Mouse (Mus musculus): ENCODE measurements around the gene 4930518I15Rik.
"Not testable (repeated sequence)": the region's sequence is repeated elsewhere in the genome, so short reads cannot be mapped to it uniquely, and the experiment has no call there.

The 4930518I15Rik gene

DNA sequence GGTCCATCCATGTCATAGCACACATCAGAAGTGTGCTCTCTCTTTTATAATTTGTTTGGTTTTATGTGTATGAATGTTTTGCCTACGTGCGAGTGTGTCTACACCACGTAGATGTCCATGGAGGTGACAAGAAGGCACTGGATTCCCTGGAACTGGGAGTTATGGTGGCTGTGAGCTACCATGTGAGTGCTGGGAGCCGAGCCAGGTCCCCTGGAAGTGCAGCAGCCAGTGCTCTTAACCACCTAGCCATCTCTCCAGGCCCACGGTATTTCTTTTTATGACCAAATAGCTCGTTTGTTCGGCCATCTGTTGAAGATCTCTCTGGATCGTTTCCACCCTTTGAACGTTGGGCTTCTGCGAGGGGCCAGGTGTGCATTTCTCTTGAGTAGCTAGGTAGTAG lies 14.4 kb downstream of the 4930518I15Rik start:
- DNase-seq (ENCODE audit: extremely low spot score): no peak

DNA sequence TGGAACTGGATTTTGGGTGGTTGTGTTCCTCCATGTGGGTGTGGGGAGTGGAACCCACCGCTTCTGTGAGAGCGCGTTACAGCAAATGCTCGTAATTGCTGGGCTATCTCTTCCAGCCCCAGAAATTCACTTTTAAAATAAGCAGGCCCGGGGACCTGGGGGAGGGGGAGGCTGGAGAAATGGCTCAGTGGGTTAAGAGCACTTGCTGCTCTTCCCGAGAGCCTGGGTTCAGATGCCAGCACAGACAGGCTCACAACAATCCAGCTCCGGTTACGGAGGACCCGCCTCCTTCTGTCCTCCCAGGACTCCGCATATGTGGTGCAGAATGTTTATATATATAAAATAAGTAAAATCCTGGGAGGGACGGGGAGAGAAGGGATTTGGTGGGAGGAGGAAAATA lies 15.0 kb downstream of the 4930518I15Rik start:
- DNase-seq (ENCODE audit: extremely low spot score): peak; percentile 36

DNA sequence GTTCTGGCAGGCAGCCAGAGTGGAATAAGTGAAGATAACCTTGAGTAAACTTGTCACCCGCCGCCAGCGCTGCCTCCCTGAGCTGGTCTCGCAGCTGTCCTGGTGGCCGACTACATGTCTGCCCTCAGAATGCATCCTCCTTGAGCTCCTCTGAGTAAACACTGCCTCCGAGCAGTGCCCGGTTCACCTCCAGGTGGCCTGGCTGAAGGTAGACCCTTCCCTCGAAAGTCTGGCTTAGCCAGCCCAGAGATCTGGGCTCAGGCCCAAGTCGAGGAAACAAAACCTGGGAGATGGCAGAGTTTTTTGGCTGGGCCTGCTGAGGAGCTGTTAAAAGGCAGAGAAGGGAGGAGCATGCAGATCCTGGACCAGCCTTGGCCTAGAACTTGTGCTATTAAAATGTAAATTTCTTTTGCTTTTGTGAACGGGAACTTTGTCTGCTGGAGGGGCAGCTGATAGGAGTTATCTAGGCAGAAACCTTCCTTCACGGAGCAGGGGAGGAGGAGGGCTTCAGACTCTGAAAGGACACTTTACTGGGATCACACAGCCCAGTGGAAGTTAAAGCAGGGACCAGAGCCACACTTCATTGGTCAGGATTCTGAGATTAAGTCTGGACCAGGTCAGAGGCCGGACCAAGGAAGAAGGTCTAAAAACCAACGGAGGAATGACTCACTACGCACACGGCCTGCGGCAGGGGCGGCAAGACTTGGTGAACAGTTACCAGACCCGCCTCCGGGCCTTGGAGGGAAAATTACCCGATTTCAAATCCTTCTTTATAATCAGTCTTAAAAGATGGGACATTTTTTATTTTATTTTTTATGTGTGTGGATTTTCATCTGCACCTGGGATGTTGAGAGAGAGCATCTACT lies 15.7 kb downstream of the 4930518I15Rik start:
- peak; percentile 52 for DNase-seq (ENCODE audit: extremely low spot score)

DNA sequence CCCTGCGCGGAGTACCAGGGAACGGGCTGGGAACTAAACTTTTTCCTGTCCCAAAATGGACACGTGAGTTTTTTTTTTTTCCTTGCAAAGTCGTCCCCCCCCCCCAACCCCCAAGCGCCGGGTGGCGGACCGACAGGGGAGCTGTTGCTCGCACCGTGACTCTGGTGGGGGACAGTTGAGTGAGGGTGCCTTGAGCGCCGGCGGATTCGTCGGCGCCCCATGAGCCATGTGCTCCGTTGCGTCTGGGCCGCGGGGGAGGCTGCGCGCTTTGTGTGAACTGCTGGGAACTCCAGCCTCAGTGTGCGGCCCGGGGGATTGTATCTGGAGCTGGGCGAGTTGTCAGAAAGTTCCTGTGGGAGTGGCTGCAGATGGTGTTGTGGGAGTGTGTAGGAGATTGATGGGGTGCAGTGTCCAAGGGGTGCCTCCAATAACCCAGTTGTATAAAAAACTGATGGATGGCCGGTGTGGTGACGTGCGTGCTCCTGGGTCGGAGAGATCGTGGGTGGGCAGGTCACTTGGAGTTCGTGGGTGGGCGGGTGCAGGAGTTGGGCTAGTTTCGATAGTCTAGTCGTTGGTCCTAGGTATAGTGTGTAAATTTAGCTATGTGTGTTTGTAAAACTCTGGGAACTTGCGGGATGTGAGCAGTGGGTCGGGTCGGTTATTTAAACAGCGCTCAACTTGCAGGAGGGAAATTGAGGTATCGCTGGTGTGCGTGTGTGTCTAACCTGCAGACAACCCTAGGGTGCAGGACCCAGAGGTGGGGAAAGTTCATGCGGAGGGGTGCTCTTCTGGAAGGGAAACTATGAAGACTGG lies 16.5 kb downstream of the 4930518I15Rik start:
- peak; percentile 63 for DNase-seq (ENCODE audit: extremely low spot score)

DNA sequence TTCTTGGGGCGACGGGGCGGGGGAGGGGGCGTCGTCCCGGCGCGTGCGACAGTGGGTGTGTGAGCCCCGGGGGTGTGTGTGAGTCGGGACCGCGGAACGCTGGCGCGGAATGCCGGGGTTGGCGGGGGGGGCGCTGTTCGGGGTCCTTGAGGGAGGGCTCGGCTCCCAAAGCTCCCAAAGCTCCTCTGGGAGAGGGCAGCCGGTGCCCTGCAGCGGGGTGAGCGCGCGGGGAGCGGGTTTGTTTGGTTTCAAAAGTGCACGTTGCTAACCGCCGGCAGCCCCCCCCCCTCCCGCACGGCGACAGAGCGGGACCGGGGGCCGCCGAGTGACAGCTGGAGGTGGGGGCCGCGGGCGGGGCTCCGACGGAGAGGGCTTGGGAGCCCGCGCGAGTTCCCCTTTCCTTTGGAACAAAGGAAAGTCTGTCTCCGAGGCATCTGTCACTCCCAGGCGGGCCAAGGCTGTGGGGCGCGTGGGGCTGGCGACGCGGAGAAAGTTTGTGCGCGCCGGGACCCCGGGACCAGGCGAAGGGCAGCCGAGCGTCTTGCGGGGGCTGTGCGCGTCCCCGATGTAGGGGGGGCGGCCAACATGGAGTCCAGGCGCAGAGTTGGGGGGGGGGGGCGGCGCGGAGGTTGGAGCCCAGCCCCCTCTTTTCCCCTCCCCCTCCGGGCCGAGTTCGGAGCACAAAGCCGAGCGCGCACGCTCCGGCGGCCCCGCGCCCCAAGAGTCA lies 17.3 kb downstream of the 4930518I15Rik start:
- peak; percentile 85 for DNase-seq (ENCODE audit: extremely low spot score)

DNA sequence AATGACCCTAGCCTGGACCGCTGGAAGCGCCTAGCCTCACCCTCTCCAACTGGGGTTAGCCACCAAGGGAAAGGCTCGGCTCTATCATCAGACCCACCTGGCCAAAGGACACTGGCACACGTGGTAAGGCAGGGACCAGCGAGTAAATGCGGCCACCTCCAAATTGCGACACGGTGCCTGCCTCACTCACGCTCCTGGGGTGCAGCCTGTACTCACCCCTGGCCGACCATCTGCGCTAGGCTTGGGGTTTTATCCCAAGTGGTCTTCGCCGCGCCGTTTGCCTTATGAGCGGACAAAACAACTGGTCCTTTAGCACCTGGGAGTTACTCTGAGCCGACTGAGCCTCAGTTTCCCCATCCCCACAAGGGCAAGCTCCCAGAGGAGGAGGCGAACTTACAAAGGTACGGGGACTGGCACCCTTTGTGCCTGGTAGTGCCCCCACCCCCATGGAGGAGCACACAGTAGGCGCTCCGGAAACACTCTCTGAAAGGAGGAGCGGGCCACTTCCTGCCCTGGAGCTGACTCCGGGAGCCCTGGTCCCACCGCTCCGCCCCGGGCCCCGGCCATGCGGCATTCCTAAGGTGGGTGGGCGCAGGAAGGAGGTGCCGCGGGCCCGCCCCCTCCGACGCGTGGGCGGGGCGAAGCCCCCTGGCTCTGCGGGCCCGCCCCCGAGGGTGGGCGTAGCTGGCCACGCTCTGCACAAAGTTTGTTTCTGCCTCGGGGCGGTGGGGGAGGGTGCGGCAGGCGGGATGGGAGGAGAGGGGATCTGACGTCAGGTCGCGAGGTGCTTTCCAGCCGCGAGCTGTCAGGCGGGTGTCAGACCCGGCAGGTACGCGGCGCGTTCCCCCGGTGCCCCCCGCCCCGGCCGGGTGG lies 18.2 kb downstream of the 4930518I15Rik start, which contains the start of gene Tgif2:
Tgif2 (plus strand) TSS at position 689 of the 873 bp plus-strand sequence.
- DNase-seq (ENCODE audit: extremely low spot score): peak; percentile 98

DNA sequence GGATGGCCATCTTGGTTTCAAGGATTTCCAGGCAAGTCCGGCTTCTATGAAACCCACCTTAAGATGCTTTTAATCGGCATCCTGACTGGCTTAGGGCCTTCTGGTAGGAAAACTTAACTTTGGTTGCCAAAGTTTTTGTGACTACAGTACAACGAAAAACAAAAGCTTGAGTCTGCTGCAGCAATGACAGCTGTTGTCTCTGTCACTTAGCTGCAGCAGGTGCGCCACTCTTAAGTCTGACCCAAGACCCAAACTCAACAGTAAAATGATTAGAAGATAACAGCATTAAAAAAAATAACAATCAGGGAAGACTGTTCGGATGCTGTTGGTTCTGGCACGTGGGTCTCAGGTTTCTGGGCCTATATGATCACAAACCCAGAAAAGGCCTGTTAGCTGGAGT lies 18.9 kb downstream of the 4930518I15Rik start:
- DNase-seq (ENCODE audit: extremely low spot score): no peak

DNA sequence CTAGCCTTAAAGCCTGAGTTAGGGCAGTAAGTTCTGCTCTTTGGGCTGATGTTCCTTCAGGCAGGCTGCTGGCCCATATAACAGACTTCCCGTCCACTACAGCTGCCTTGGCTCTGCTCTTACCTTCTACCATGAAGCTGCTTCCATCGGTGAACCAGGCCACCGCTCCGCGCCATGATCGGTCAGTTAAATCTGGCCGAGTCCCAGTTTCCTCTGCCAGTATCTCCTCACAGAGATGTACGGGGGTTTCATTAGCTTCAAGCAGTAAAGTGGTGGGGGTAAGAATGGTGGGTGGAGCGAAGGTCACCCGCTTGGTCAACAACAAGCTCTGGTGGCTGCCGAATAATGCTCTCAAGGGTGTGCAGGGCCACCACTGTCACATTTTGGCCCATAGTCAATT lies 23.4 kb downstream of the 4930518I15Rik start:
- DNase-seq (ENCODE audit: extremely low spot score): no peak

DNA sequence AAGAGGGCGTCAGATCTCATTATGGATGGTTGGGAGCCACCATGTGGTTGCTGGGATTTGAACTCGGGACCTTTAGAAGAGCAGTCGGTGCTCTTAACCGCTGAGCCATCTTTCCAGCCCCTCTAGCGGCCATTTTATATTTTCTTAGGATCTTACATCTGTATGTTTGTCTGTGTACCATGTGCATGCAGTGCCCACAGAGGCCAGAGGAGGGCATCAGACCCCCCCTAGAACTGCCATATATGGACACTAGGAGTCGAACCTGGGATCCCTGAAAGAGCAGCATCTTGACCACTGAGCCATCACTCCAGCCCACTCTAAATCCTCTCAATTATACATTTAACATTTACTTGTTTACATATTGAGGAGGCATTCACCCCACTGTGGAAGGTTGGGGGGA lies 32.6 kb downstream of the 4930518I15Rik start:
- DNase-seq (ENCODE audit: extremely low spot score): not testable (repeated sequence)

DNA sequence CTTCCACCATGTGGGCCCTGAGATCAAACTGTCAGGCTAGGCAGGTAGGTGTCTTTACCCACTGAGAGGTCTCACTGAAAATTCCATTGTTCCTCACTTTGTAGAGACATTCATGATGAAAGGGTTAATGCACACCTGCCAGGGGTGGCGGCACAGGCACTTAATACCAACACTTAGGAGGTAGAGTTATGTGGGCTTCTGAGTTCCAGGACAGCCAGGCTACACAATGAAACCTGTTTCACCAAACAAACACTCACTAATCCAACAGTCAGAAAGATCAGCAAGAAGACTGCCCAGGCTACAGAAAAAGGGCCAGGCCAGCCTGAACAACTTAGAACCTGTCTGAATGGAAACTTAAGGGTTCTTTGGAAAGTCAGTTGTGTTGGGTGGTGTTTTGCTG lies 41.6 kb downstream of the 4930518I15Rik start:
- no peak for DNase-seq (ENCODE audit: extremely low spot score)

DNA sequence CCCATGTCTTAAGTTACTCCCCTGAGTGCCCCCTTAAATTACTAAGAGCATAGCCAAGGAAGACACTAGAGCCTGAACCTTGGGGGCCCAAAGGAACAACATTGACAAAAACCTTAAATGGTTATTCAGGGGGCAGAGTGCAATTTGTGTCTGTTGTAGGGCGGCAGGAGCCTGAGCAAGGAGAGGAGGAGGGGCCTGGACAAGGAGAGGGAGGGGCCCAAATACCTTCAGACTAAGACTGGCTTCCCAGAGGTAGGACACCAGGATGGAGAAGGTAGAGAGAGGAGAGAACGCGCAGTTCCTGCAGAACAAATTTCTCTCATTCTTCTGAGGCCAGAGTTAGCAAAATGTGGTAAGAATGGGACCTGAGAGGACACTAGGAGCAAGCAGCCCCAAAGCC lies 42.3 kb downstream of the 4930518I15Rik start:
- no peak for DNase-seq (ENCODE audit: extremely low spot score)

DNA sequence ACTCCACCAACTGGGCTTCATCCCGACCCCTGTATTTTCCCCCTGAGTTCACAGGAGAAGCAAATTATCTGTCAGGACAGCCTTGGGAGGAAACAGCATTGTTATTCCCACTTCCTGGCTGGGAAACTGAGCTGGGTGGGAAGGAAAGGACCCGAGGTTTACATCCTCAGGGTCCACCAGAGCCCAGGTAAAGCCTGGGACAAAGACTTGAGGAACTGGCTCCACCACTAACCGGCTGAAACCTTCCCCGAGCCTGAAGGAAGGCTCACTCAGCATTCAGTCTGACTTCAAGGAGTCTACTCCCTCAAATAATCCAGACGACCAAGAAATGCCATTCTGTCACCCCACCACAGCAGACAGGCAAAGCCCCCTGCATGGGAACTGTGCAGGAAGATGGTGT lies 42.9 kb downstream of the 4930518I15Rik start:
- DNase-seq (ENCODE audit: extremely low spot score): peak; percentile 10

DNA sequence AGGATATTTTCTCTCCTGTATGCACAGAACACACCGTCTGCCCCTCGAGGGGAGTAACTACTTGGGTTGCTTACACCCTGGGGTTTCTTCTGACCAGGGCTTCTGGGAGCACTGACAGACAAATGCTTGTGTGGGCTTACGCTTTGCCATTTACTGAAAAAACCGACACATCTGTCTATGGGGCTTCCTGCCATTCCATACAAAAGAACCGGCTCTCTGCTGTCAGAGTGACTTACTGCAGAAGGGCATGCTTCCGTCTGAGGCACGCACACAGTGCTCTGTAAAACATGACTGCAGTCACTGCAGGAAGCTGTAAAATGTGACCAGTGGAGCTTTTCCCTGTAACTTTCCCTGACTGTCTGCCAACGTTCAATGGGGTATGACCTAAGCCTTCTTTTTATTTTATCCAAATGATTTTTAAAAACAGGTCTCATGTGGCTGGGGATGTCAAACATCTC lies 43.4 kb downstream of the 4930518I15Rik start:
- DNase-seq (ENCODE audit: extremely low spot score): peak; percentile 19

DNA sequence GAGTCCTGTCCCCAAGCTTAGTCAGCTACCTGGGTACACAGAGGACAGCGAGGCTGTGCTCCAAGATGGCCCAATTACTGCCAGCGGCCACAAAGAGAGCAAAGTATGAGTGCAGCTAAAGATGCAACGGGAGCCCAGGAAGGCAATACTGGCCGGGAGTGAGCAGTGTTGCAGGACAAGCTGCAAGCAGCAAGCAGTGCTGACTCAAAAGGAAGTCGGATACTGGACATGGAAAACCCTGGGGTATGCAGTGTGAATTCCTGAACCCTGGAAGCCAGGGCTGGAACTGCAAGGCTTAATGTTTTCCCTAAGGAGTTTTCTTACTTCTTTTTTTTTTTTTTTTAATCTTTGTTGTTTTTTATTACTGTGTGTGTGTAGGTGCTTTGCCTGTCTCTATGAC lies 46.2 kb downstream of the 4930518I15Rik start:
- DNase-seq (ENCODE audit: extremely low spot score): no peak

DNA sequence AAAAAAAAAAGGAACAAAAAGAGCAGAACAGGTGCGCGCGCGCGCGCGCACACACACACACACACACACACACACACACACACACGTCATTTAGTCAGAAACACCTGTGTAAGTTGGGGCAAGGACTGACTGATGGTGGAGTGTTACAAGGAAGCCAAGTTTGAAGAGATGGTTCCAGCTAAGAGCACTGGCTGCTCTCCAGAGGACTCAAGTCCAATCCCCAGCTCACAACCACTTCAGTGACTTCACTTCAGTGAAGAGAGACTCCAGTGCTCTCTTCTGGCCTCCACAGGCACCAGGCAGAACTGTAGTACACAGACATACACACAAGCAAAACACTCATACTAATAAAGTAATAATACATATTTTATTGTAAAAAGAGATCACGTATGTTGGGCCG lies 47.0 kb downstream of the 4930518I15Rik start:
- no peak for DNase-seq (ENCODE audit: extremely low spot score)

DNA sequence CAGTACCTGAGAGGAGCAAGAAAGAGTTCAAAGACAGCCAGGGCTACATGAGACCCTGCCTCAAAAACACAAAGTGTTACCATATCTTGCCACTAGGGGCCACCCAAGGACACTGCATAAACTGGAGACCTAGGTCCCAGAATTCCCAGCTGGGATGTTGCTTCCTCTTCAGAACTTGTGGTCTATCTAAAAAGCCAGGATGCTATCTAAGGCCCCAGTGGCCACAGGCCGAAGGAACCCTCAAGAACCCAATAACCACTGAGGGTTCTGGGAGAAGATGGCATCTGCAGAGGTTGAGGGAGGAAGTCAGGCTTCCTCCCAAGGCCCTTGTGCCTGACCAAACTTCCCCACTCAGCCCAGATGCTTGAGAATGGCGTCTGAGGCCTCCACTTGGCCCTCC lies 48.2 kb downstream of the 4930518I15Rik start:
- DNase-seq (ENCODE audit: extremely low spot score): peak; percentile 75

DNA sequence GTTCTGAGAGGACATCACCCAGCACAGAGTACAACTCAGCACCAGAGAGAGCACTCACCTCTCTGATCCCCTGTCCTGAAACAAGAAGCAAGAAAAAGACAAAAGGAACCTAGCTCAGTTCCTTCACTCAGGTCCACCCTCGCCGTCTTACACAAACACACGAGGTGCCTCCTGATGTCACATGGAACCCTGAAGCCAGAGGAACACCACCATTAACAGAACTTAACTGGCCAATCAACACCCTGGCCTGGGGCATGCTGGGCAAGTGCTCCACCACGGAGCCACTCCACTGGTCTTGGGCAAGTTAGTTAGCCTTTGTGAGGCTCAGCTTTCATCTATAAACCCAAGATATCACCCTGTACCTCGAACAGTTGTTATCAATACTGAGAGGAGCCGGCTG lies 50.9 kb downstream of the 4930518I15Rik start:
- DNase-seq (ENCODE audit: extremely low spot score): no peak

Measured in embryo, embryonic 9.5 days (tissue).